Mouse (Mus musculus) brown adipose tissue, adult 24 weeks (tissue): ENCODE results near the gene Psg19. TPM values are rescaled to one million over a fixed set of nuclear protein-coding genes. Genes with fewer than 3 reads are reported as not detected.
"Not testable (repeated sequence)": the region's sequence is repeated elsewhere in the genome, so short reads cannot be mapped to it uniquely, and the experiment has no call there.

Source experiments
- H3K27ac ChIP-seq: fragments of 200-500 bp; replicated peaks from 2 replicates; pipeline ENCODE4 v1.5.1; 2012; ENCODE audit warnings: low read depth, mild to moderate bottlenecking, low read length
- H3K4me1 ChIP-seq: fragments of 200-500 bp; 2 replicates; pipeline ENCODE4 v1.6.1; 2012; ENCODE audit warnings: low read length, mixed read lengths; ENCODE audit not compliant: control insufficient read depth, insufficient read depth, insufficient read length
- H3K4me3 ChIP-seq: fragments of 200-500 bp; 2 replicates; pipeline ENCODE4 v1.5.1; 2012; ENCODE audit warnings: low read depth, mild to moderate bottlenecking, low read length, moderate library complexity; ENCODE audit not compliant: insufficient read depth
- polyA plus RNA-seq: library from polyadenylated mRNA; stranded (reverse); fragments of >200 nt; gene quantifications from 2 replicates; pipeline ENCODE4 v1.2.4, GENCODE M21; 2012; ENCODE audit not compliant: missing spikeins, insufficient read depth, insufficient read length

Gene Psg19
- polyA plus RNA-seq, 1 experiment, result not detected

GRCm38 (mm10) chr7:18779337-18779781 is 19.0 kb downstream of the Psg19 start:
- H3K4me1 ChIP-seq, result peaks cover 2% of the 10 kb centered on the region; the same call in 1 of the 2 replicates
- no peak overlapping the region for H3K4me3 ChIP-seq
- peak overlapping the region; percentile 44 for H3K27ac ChIP-seq

- not testable (repeated sequence) for H3K4me3 ChIP-seq, H3K27ac ChIP-seq, H3K4me1 ChIP-seq
Measured at GRCm38 (mm10) chr7:18762885-18763284, 35.4 kb downstream of the Psg19 start.

DNA sequence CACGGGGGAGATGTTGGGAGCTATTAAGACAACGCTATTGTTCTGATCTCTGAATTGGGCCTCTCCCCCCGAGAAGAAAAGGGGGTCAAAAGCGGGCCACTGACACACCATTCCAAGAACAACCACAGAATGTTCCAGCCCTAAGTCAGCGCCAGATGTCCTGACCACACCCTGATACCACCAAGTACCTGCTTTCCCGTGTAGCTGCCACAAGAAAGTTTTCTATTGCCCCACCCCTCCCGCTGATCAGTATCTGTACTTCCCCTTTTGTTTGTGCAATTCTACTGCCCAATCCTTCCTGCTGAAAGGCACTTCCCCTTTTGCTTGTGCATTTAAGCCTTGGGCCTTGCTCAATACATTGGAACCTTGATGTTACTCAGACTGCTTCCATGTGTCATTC is 38.2 kb downstream of the Psg19 start:
- not testable (repeated sequence) for H3K4me1 ChIP-seq, H3K4me3 ChIP-seq, H3K27ac ChIP-seq

- not testable (repeated sequence) for H3K4me1 ChIP-seq, H3K4me3 ChIP-seq, H3K27ac ChIP-seq
Measured at GRCm38 (mm10) chr7:18749896-18750477, 48.3 kb downstream of the Psg19 start.

- Histone ChIP-seq H3K4me3 (no peak overlapping the region), H3K4me1 (no peaks in the 10 kb centered on the region), H3K27ac (no peak overlapping the region)
Measured at GRCm38 (mm10) chr7:18748994-18749895, 49.1 kb downstream of the Psg19 start.

- not testable (repeated sequence) for H3K4me3 ChIP-seq, H3K27ac ChIP-seq, H3K4me1 ChIP-seq
Measured at GRCm38 (mm10) chr7:18747420-18747819, 50.9 kb downstream of the Psg19 start.

GRCm38 (mm10) chr7:18746189-18746860 is 52.0 kb downstream of the Psg19 start:
- 0 out of 2 replicates have a peak overlapping the region, but pooled peaks have one; percentile 28 for H3K4me3 ChIP-seq
- no peaks in the 10 kb centered on the region for H3K4me1 ChIP-seq
- H3K27ac ChIP-seq, result no peak overlapping the region

Other genes starting within 250 kb of the Psg19 start
- not detected in 2 replicates for gene Psg27, start 231.2 kb downstream of the Psg19 start, polyA plus RNA-seq
- not detected in 2 replicates for gene Psg23, start 182.0 kb downstream of the Psg19 start, polyA plus RNA-seq
- not detected in 2 replicates for gene Psg21, start 141.8 kb downstream of the Psg19 start, polyA plus RNA-seq
- not detected in 2 replicates for gene Psg20, start 112.3 kb downstream of the Psg19 start, polyA plus RNA-seq
- gene Psg22, start 80.4 kb downstream of the Psg19 start, polyA plus RNA-seq, result not detected in 2 replicates
- not detected in 2 replicates for gene Psg17, start 23.1 kb upstream of the Psg19 start, polyA plus RNA-seq
- gene Mill2, start 41.4 kb upstream of the Psg19 start, polyA plus RNA-seq, result 1.6 and 2.0 TPM in 2 replicates
- 2.0 and 2.8 TPM in 2 replicates for gene Pglyrp1, start 72.8 kb upstream of the Psg19 start, polyA plus RNA-seq
- 4.4 and 6.3 TPM in 2 replicates for gene Ccdc61, start 111.9 kb upstream of the Psg19 start, polyA plus RNA-seq
- 1.1 and 1.6 TPM in 2 replicates for gene Nova2, start 127.4 kb upstream of the Psg19 start, polyA plus RNA-seq
- not detected in 2 replicates for gene Nanos2, start 188.9 kb upstream of the Psg19 start, polyA plus RNA-seq
- gene Mypop, start 192.7 kb upstream of the Psg19 start, polyA plus RNA-seq, result 2.7 and 6.0 TPM in 2 replicates
- 7.9 and 11.4 TPM in 2 replicates for gene Irf2bp1, start 205.5 kb upstream of the Psg19 start, polyA plus RNA-seq
- not detected in 2 replicates for gene Foxa3, start 225.0 kb upstream of the Psg19 start, polyA plus RNA-seq
- gene Sympk, start 225.9 kb upstream of the Psg19 start, polyA plus RNA-seq, result 28.1 and 42.9 TPM in 2 replicates